Mouse (Mus musculus) CH12.LX (cell line): Measurements from ENCODE around the gene Pstk.

Experiments used
- CTCF ChIP-seq, 2 experiments: IDR thresholded peaks in 1 of 2; conservative IDR thresholded peaks in 1 of 2; 2 replicates each; pipeline ENCODE4 v1.5.1; 2011 to 2012; ENCODE audit warnings: low read depth in 2 of 2, low read length in 2 of 2, improper control_type of control experiment in 1 of 2, inconsistent platforms in 1 of 2, mild to moderate bottlenecking in 1 of 2, moderate library complexity in 1 of 2
- E2F4 ChIP-seq: IDR thresholded peaks from 2 replicates; pipeline ENCODE4 v1.6.1; 2011; ENCODE audit warnings: low read depth, low read length, improper control_type of control experiment; ENCODE audit not compliant: insufficient replicate concordance
- EP300 ChIP-seq: IDR thresholded peaks from 2 replicates; pipeline ENCODE4 v1.6.1; 2011; ENCODE audit warnings: low read length, improper control_type of control experiment
- HCFC1 ChIP-seq: IDR thresholded peaks from 2 replicates; pipeline ENCODE4 v1.6.1; 2012; ENCODE audit warnings: low read depth, mild to moderate bottlenecking, inconsistent platforms, low read length, improper control_type of control experiment
- JUND ChIP-seq: conservative IDR thresholded peaks from 2 replicates; pipeline ENCODE4 v1.6.1; 2011; ENCODE audit warnings: low read depth, low read length, improper control_type of control experiment
- MAZ ChIP-seq: IDR thresholded peaks from 2 replicates; pipeline ENCODE4 v1.6.1; 2012; ENCODE audit warnings: low read depth, mild to moderate bottlenecking, inconsistent platforms, low read length, improper control_type of control experiment, moderate library complexity
- NELFE ChIP-seq: IDR thresholded peaks from 2 replicates; pipeline ENCODE4 v1.6.1; 2011; ENCODE audit warnings: low read depth, low read length, improper control_type of control experiment
- NRF1 ChIP-seq: IDR thresholded peaks from 2 replicates; pipeline ENCODE4 v1.6.1; 2014; ENCODE audit warnings: low read depth, mild to moderate bottlenecking, inconsistent platforms, low read length, improper control_type of control experiment, moderate library complexity
- POLR2A ChIP-seq: IDR thresholded peaks from 2 replicates; pipeline ENCODE4 v1.6.1; 2011; ENCODE audit warnings: low read depth, mild to moderate bottlenecking, improper control_type of control experiment, low read length
- POLR2AphosphoS2 ChIP-seq: IDR thresholded peaks from 2 replicates; pipeline ENCODE4 v1.6.1; 2011; ENCODE audit warnings: low read depth, low read length, improper control_type of control experiment
- ZMIZ1 ChIP-seq: IDR thresholded peaks from 2 replicates; pipeline ENCODE4 v1.6.1; 2012; ENCODE audit warnings: low read depth, mild to moderate bottlenecking, inconsistent platforms, low read length, improper control_type of control experiment
- ZNF384 ChIP-seq: IDR thresholded peaks from 2 replicates; pipeline ENCODE4 v1.6.1; 2012; ENCODE audit warnings: low read depth, low read length, improper control_type of control experiment, inconsistent platforms

DNA sequence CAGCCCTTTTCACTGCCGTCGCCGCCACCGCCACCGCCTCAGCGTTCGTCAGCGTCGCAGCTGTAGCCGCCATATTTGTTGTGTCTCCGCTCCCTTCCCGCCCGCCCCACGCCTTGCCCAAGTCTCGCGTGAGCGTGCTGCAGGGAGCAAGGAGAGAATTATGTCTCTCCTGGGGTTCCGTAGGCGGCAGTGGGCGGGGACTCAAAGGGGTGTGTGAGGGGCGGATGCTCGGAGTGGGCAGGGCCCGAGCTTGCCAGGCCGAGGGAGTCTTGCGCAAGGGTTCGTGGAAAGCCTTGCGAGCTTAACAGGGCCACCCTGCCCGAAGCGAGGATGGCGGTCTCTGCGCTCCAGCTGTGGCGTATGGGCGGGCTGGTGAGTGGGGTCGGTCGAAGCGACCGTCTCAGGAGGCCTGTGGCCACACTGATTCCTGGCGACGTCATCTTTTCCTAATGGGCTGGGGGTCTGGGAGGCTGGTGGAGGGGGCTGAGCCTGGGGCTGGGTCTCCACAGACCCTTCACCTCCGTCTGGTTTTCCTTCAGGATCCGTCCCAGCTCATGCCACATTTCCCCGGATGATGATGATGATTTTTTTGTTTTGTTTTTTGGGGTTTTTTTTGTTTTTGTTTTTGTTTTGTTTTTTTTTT, 39.6 kb downstream of the Pstk start, which contains the start of the genes Ikzf5 and Acadsb:
- no peak for TF ChIP-seq POLR2AphosphoS2
- TF ChIP-seq EP300 = no peak
- TF ChIP-seq ZNF384 = no peak
- TF ChIP-seq E2F4 = no peak
- no peak for TF ChIP-seq JUND
- peak; percentile 87 for TF ChIP-seq HCFC1
- TF ChIP-seq ZMIZ1 = peak; percentile 51; the same call in 1 of the 2 replicates
- TF ChIP-seq MAZ = peak; percentile 78; the same call in 1 of the 2 replicates
- peak; percentile 70 for TF ChIP-seq NRF1
- TF ChIP-seq POLR2A = peak; percentile 70; the same call in 1 of the 2 replicates
- peak; percentile 30; the same call in 1 of the 2 replicates for TF ChIP-seq NELFE
- TF ChIP-seq CTCF (conservative IDR thresholded peaks at IDR 0.05 in 1 of 2, IDR thresholded peaks at IDR 0.05 in 1 of 2; ENCODE audit: low read depth in 2 of 2, low read length in 2 of 2) = no peak
